Mouse (Mus musculus): ENCODE data around the gene Herpud1.

- TF ChIP-seq CTCF (IDR thresholded peaks at IDR 0.05; ENCODE audit: extremely low read depth, insufficient read depth, low read length) (no peak), POLR2A (IDR thresholded peaks at IDR 0.05; ENCODE audit: extremely low read depth, insufficient read depth, low read length) (no peak)
These were observed 43.5 kb upstream of the Herpud1 start for GRCm38 (mm10) chr8:94342691-94343090.
